In the genomic region with DNA sequence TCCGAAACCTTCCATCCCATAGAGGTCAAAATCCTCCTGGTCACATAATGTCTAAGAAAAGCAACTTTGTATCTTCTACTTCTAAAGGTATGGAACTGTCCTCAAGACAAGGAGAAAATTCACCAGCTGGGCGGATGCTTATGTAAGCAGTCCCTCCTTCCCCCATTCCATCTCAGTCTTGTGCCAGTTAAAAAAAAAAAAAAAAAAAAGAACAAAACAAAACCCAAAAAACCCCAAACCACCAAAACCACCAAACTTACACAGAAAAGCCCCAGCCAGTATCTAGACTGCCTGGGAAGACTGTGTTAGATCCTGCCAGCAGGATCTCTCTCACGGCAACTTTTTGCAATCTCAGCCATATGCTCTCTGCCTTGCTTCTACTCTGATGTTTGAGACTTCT, we compare ENCODE assay signal across 21 mouse cellular contexts.
DNase-seq lines count a peak whose midpoint lies in the region; TF ChIP-seq lines count a peak whose summit lies in the region.
"Had no signal": no experiment of that assay in that cellular context is flagged by ENCODE, and none has a peak within 500 bp of the region (broad histone marks: within the 10 kb centered on the region; RNA-seq: fewer than 3 reads in every experiment).

No protein-coding gene starts in this region.

- H3K4me2 ChIP-seq in CH12.LX (ENCODE audit: insufficient read depth, low read depth, poor library complexity, severe bottlenecking), result no peak overlapping the region
- H3K4me2 ChIP-seq: embryonic facial prominence, embryonic 13.5 days; embryonic facial prominence, embryonic 15.5 days; forebrain, embryonic 12.5 days had no signal

- TF ChIP-seq EP300 in CH12.LX (IDR thresholded peaks at IDR 0.05; ENCODE audit: low read length), result no peak

- no peaks in the 10 kb centered on the region for H3K27me3 ChIP-seq in CH12.LX (replicated peaks)
- H3K27me3 ChIP-seq: embryonic facial prominence, embryonic 13.5 days; embryonic facial prominence, embryonic 15.5 days had no signal

- dilution Hi-C loops in CH12.LX (cut with MboI; ENCODE audit: extremely low pct_ligation_motif_present, extremely low pct_unique_long_range_greater_than_20kb, low sequenced_read_pairs), result no loop called here

- no peaks in the 10 kb centered on the region for H3K9me3 ChIP-seq in CH12.LX (replicated peaks; ENCODE audit: low read length)
- H3K9me3 ChIP-seq: embryonic facial prominence, embryonic 13.5 days; embryonic facial prominence, embryonic 15.5 days; forebrain, embryonic 10.5 days; forebrain, embryonic 12.5 days; G1E had no signal

- no peak for TF ChIP-seq CTCF in layer of hippocampus, adult 2 months (conservative IDR thresholded peaks at IDR 0.05)
- no peak for TF ChIP-seq CTCF in CH12.LX (conservative IDR thresholded peaks at IDR 0.05 in 1 of 2, IDR thresholded peaks at IDR 0.05 in 1 of 2; ENCODE audit: low read depth in 2 of 2, low read length in 2 of 2)

- in situ Hi-C loops in CH12.LX (cut with MboI; ENCODE audit: low pct_ligation_motif_present, low pct_unique_long_range_greater_than_20kb, low sequenced_read_pairs), result no loop called here

- no peak for DNase-seq in layer of hippocampus, adult 2 months (ENCODE audit: low spot score in 2 of 2)
- no peak for DNase-seq in layer of hippocampus, adult 8-10 months (ENCODE audit: low spot score in 2 of 2)
- DNase-seq in CH12.LX (ENCODE audit: extremely low read depth), result no peak
- peak; percentile 40 for DNase-seq in brain, adult 2 months (ENCODE audit: low read depth, low spot score)
- DNase-seq in spleen, adult 12 weeks (ENCODE audit: low spot score), result no peak
- DNase-seq: adrenal gland, adult 8-10 months; adrenal gland, postnatal 14 days; adrenal gland, postnatal 36 days; cerebellum, adult 11 months; cerebellum, adult 18-20 months; cerebellum, adult 8-10 months; cerebellum, adult 9-11 months; cerebellum, postnatal 14 days; cerebellum, postnatal 36 days; embryo, embryonic 11 days had no signal

- TF ChIP-seq RAD21 in CH12.LX (IDR thresholded peaks at IDR 0.05; ENCODE audit: low read depth, low read length), result no peak

- H3K79me2 ChIP-seq in CH12.LX (replicated peaks; ENCODE audit: control insufficient read depth, extremely low read depth, insufficient read depth, poor library complexity, severe bottlenecking), result no peaks in the 10 kb centered on the region

- TF ChIP-seq POLR2A in CH12.LX (IDR thresholded peaks at IDR 0.05; ENCODE audit: low read depth, low read length), result no peak

- H3K4me1 ChIP-seq in CH12.LX (ENCODE audit: control insufficient read depth in 1 of 2, insufficient read depth in 2 of 2), result peaks cover 7 to 20% of the 10 kb centered on the region in 2 experiments
- H3K4me1 ChIP-seq: embryonic facial prominence, embryonic 13.5 days; embryonic facial prominence, embryonic 15.5 days; forebrain, embryonic 10.5 days; forebrain, embryonic 12.5 days had no signal

- H3K9ac ChIP-seq in CH12.LX (ENCODE audit: insufficient read depth, low read depth), result no peak overlapping the region
- H3K9ac ChIP-seq: embryonic facial prominence, embryonic 13.5 days; embryonic facial prominence, embryonic 15.5 days; forebrain, embryonic 12.5 days had no signal

- peak overlapping the region; percentile 28; the same call in 1 of the 2 replicates for H3K27ac ChIP-seq in layer of hippocampus, adult 2 months
- H3K27ac ChIP-seq in CH12.LX (ENCODE audit: insufficient read depth, low read depth), result no peak overlapping the region
- H3K27ac ChIP-seq: embryonic facial prominence, embryonic 13.5 days; embryonic facial prominence, embryonic 15.5 days; forebrain, embryonic 10.5 days; forebrain, embryonic 12.5 days had no signal

- no peak overlapping the region for H3K4me3 ChIP-seq in layer of hippocampus, adult 2 months
- no peak overlapping the region for H3K4me3 ChIP-seq in CH12.LX (replicated peaks in 1 of 3; ENCODE audit: low read depth in 2 of 3, low read length in 2 of 3, poor library complexity in 1 of 3)
- H3K4me3 ChIP-seq: embryonic facial prominence, embryonic 13.5 days; embryonic facial prominence, embryonic 15.5 days; erythroblast, embryonic 14.5 days; forebrain, embryonic 10.5 days; forebrain, embryonic 12.5 days had no signal

- no peaks in the 10 kb centered on the region for H3K36me3 ChIP-seq in CH12.LX (replicated peaks in 1 of 2; ENCODE audit: control insufficient read depth in 1 of 2, insufficient read depth in 1 of 2, low read length in 1 of 2)
- H3K36me3 ChIP-seq: embryonic facial prominence, embryonic 13.5 days; embryonic facial prominence, embryonic 15.5 days; forebrain, embryonic 10.5 days; forebrain, embryonic 12.5 days; G1E had no signal

TF ChIP-seq in CH12.LX, 34 proteins besides CTCF, POLR2A, EP300 and RAD21:
- TF ChIP-seq ELF1 (IDR thresholded peaks at IDR 0.05; ENCODE audit: low read depth, low read length) (no peak), MAFK (IDR thresholded peaks at IDR 0.05; ENCODE audit: insufficient replicate concordance, low read length) (0 out of 2 replicates have a peak, but pooled peaks have one; percentile 32), RCOR1 (conservative IDR thresholded peaks at IDR 0.05; ENCODE audit: low read depth, low read length) (no peak), ETS1 (conservative IDR thresholded peaks at IDR 0.05; ENCODE audit: low read depth, low read length) (0 out of 2 replicates have a peak, but pooled peaks have one; percentile 14), BHLHE40 (IDR thresholded peaks at IDR 0.05; ENCODE audit: low read depth, low read length) (peak; percentile 45), MEF2A (IDR thresholded peaks at IDR 0.05; ENCODE audit: borderline replicate concordance, low read depth, low read length) (0 out of 2 replicates have a peak, but pooled peaks have one; percentile 19), ZNF384 (IDR thresholded peaks at IDR 0.05; ENCODE audit: low read depth, low read length) (peak; percentile 91)
